Mouse (Mus musculus): ENCODE measurements around the gene Zdhhc17. TPM values are rescaled to one million over a fixed set of nuclear protein-coding genes. Genes with fewer than 3 reads are reported as not detected.

Zdhhc17 gene
- polyA plus RNA-seq, 1 experiment, result not detected

DNA sequence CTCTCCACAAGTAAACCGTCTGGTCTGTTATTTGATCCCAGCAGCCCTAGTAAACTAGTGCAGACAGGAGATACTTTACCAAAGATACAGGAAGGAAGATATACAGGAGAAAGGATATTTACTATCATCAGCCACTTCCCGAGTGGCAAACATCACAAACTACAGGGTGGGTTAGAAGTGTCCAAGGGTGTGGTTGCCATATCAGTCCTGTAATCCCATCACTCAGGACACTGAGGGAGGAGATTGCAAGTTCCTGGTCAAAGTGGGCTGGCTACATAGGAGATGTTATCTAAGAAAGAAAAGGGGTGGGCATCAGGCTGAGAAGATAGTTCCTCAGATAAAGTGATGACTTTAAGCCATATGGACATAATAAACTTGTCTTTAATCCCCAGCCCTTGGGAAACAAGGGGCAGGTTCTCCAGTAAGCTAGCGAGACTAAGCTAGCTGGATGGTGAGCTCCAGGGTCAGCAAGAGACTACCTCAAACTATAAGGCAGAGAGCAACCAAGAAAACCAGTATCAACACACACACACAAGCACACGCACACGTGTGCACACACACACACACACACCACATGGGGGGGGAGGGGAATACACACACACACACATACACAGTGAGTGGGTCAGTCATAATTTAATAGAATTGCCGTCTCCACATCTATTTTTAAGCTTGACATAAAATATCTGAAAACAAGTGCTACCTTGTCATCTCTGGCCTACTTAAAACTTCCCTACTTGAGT, 18.5 kb downstream of the Zdhhc17 start:
- no peak overlapping the region for H3K4me3 ChIP-seq (replicated peaks)
- H3K9me3 ChIP-seq (ENCODE audit: control insufficient read depth, low read length), result no peaks in the 10 kb centered on the region
- peaks cover 25% of the 10 kb centered on the region for H3K4me1 ChIP-seq (ENCODE audit: control insufficient read depth)
- no peaks in the 10 kb centered on the region for H3K36me3 ChIP-seq (ENCODE audit: control insufficient read depth)
- TF ChIP-seq GATA1 (IDR thresholded peaks at IDR 0.05; ENCODE audit: low read length), result no peak
- no peak for TF ChIP-seq TAL1 (IDR thresholded peaks at IDR 0.05; ENCODE audit: low read length)
- no peaks in the 10 kb centered on the region for H3K27me3 ChIP-seq (ENCODE audit: control insufficient read depth)

DNA sequence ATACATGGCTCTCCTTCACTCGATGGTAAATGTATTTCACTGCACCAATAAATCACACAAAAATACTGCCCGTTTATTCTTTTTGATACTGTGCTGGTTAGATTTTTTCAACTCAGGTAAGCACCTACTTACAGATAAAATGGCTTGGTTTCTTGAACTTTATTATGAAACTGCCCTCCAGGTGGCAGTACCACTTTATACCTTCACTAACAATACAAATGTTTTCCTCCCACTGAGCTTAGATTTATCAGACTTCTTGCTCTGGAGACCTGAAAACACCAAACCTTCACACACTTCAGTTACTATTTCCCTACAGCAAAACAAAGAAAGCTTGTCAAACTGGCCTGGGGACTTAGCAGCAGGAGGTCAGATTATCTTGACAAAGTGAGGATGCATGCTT, 20.2 kb downstream of the Zdhhc17 start:
- Histone ChIP-seq H3K9me3 (ENCODE audit: control insufficient read depth, low read length) (no peaks in the 10 kb centered on the region), H3K4me3 (replicated peaks) (no peak overlapping the region), H3K27me3 (ENCODE audit: control insufficient read depth) (no peaks in the 10 kb centered on the region), H3K36me3 (ENCODE audit: control insufficient read depth) (no peaks in the 10 kb centered on the region), H3K4me1 (ENCODE audit: control insufficient read depth) (peaks cover 25% of the 10 kb centered on the region)
- TF ChIP-seq TAL1 (IDR thresholded peaks at IDR 0.05; ENCODE audit: low read length) (no peak), GATA1 (IDR thresholded peaks at IDR 0.05; ENCODE audit: low read length) (no peak)

DNA sequence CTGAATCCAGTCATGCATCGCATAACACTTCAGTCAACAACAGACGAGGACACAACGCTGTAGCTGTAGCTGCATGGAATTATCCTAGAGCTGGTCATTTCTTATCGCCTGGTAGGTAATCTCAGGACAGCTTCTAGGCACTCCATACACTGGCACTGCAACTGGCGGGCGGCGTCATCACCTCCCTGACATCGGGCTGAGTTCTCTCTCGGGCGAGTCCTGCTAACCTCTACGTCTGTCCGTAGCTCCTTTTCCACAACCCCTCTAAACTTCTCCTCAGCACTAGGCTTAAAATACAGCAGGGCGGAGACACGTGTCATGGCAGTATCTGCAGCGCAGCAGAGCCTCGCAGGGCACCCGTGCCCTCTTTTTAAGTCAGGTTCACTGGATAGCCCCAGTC, 23.3 kb downstream of the Zdhhc17 start:
- Histone ChIP-seq H3K36me3 (ENCODE audit: control insufficient read depth) (no peaks in the 10 kb centered on the region), H3K4me1 (ENCODE audit: control insufficient read depth) (peaks cover 13% of the 10 kb centered on the region), H3K4me3 (replicated peaks) (no peak overlapping the region), H3K27me3 (ENCODE audit: control insufficient read depth) (no peaks in the 10 kb centered on the region), H3K9me3 (ENCODE audit: control insufficient read depth, low read length) (no peaks in the 10 kb centered on the region)
- no peak for TF ChIP-seq TAL1 (IDR thresholded peaks at IDR 0.05; ENCODE audit: low read length)
- no peak for TF ChIP-seq GATA1 (IDR thresholded peaks at IDR 0.05; ENCODE audit: low read length)

DNA sequence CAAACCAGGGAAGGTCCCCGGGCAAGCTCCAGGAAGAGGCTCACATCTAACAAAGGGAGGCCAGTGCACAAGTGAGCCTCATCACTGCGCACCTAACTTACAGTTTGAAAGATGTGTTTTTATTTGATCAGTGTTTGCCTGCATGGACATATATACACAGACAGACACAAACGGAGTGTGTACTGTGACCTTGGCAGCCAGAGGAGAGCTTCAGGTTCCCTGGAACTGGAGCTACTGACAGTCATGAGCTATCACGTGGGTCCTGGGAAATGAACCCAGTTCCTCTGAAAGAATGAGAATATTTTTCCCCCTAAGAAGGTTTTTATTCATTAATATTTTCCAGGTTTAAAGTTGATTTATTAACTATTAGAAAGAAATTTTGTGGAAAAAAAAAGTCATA, 27.2 kb downstream of the Zdhhc17 start:
- no peak overlapping the region for H3K4me3 ChIP-seq (replicated peaks)
- no peak for TF ChIP-seq TAL1 (IDR thresholded peaks at IDR 0.05; ENCODE audit: low read length)
- TF ChIP-seq GATA1 (IDR thresholded peaks at IDR 0.05; ENCODE audit: low read length), result no peak
- H3K27me3 ChIP-seq (ENCODE audit: control insufficient read depth), result no peaks in the 10 kb centered on the region
- H3K9me3 ChIP-seq (ENCODE audit: control insufficient read depth, low read length), result no peaks in the 10 kb centered on the region
- peaks cover 13% of the 10 kb centered on the region for H3K36me3 ChIP-seq (ENCODE audit: control insufficient read depth)
- H3K4me1 ChIP-seq (ENCODE audit: control insufficient read depth), result peaks cover 10% of the 10 kb centered on the region

DNA sequence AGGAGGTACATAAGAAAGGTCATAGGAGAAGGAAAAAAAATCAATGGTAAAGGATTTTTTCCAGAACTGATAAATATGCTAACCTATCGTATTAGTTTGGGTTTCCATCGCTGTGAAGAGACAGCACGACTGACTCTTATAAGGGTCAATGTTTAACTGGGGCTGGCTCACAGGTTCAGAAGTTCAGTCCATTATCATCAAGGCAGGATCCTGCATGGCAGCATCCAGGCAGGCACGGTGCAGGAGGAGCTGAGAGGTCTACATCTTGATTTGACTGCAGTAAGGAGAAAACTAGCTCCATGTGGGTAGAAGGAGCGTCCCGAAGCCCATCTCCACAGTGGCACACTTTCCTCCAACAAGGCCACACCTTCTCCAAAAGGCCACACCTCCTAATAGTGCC, 29.5 kb downstream of the Zdhhc17 start:
- no peaks in the 10 kb centered on the region for H3K27me3 ChIP-seq (ENCODE audit: control insufficient read depth)
- peaks cover 17% of the 10 kb centered on the region for H3K36me3 ChIP-seq (ENCODE audit: control insufficient read depth)
- no peak overlapping the region for H3K4me3 ChIP-seq (replicated peaks)
- no peaks in the 10 kb centered on the region for H3K9me3 ChIP-seq (ENCODE audit: control insufficient read depth, low read length)
- peaks cover 10% of the 10 kb centered on the region for H3K4me1 ChIP-seq (ENCODE audit: control insufficient read depth)
- TF ChIP-seq TAL1 (IDR thresholded peaks at IDR 0.05; ENCODE audit: low read length), result no peak
- TF ChIP-seq GATA1 (IDR thresholded peaks at IDR 0.05; ENCODE audit: low read length), result no peak

DNA sequence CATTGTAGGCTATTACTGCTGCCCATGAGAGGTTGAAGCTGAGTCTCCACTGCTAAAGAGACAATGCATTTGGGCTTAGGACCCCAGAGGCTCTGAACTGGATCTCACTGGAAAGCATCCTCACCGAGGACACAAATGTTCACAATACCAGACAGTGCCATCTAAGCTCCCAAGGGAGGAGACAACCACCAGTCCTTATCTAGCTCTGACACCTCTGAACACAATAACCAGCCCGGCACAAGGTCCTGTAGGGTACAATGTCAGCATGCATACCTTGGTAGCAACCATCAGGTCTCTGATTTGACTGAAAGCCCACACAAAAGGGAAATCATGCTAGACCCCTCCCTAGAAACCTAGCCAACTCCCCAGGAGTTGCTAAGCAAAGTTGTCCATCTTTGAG, 30.5 kb downstream of the Zdhhc17 start:
- Histone ChIP-seq H3K27me3 (ENCODE audit: control insufficient read depth) (no peaks in the 10 kb centered on the region), H3K9me3 (ENCODE audit: control insufficient read depth, low read length) (no peaks in the 10 kb centered on the region), H3K4me1 (ENCODE audit: control insufficient read depth) (peaks cover 10% of the 10 kb centered on the region), H3K4me3 (replicated peaks) (no peak overlapping the region), H3K36me3 (ENCODE audit: control insufficient read depth) (peaks cover 21% of the 10 kb centered on the region)
- TF ChIP-seq TAL1 (IDR thresholded peaks at IDR 0.05; ENCODE audit: low read length), result no peak
- no peak for TF ChIP-seq GATA1 (IDR thresholded peaks at IDR 0.05; ENCODE audit: low read length)

DNA sequence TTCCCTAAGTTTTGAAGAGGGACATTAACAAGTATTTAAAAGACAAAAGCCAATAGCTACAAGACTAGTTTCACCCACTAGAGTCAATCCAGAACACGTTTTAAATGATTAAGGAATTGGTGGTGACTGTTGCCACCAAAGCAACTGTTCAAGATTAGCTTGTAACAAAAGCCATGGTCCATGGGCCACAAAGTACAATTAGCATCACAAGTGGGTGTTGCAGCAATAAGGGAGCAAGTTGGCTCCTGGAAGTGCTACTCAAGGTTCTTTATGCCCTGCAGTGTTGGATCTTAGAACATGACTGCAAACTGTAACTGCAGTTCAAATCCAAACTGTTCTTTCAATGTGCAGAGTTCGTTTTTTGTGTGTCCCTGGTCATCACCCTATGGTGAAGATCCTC, 32.6 kb downstream of the Zdhhc17 start:
- Histone ChIP-seq H3K36me3 (ENCODE audit: control insufficient read depth) (peaks cover 31% of the 10 kb centered on the region), H3K27me3 (ENCODE audit: control insufficient read depth) (no peaks in the 10 kb centered on the region), H3K4me3 (replicated peaks) (no peak overlapping the region), H3K9me3 (ENCODE audit: control insufficient read depth, low read length) (no peaks in the 10 kb centered on the region), H3K4me1 (ENCODE audit: control insufficient read depth) (peaks cover 10% of the 10 kb centered on the region)
- TF ChIP-seq TAL1 (IDR thresholded peaks at IDR 0.05; ENCODE audit: low read length), result no peak
- TF ChIP-seq GATA1 (IDR thresholded peaks at IDR 0.05; ENCODE audit: low read length), result no peak

DNA sequence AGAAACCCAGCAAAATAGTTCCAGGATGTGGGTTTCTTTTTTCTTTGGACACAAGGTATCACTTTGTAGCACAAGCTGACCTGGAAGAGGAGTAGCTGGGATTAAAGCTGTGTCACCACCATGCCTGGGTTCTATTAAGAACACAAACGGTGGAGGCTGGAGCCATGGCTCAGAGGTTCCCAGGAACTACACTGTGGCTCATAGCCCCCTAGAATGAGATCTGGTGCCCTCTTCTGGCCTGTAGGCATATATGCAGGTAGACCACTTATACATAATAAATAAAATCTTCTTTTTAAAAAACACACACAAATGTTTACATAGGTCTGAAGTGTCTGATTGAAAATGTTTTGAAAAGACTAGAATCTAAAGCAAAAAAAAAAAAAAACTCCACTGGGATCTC, 33.9 kb downstream of the Zdhhc17 start:
- Histone ChIP-seq H3K9me3 (ENCODE audit: control insufficient read depth, low read length) (no peaks in the 10 kb centered on the region), H3K36me3 (ENCODE audit: control insufficient read depth) (peaks cover 35% of the 10 kb centered on the region), H3K4me3 (replicated peaks) (no peak overlapping the region), H3K27me3 (ENCODE audit: control insufficient read depth) (no peaks in the 10 kb centered on the region), H3K4me1 (ENCODE audit: control insufficient read depth) (peaks cover 9% of the 10 kb centered on the region)
- TF ChIP-seq TAL1 (IDR thresholded peaks at IDR 0.05; ENCODE audit: low read length) (no peak), GATA1 (IDR thresholded peaks at IDR 0.05; ENCODE audit: low read length) (no peak)

DNA sequence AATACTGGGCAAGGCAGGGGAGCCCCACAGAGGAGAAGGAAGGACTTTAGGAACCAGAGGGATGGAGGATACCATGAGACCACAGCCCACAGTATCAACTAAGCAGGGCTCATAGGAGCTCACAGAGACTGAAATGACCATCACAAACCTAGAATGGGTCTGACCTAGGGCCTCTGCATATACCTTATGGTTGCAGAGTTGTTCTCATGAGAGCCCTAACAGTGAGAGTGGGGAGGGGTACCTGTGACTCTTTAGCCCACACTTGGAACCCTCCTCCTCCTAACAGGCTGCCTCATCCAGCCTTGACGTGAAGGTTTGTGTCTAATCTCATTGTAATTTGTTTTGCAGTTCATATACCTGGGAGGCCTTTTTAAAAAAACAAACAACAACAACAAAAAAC, 35.1 kb downstream of the Zdhhc17 start:
- Histone ChIP-seq H3K4me3 (replicated peaks) (no peak overlapping the region), H3K27me3 (ENCODE audit: control insufficient read depth) (no peaks in the 10 kb centered on the region), H3K36me3 (ENCODE audit: control insufficient read depth) (peaks cover 34% of the 10 kb centered on the region), H3K4me1 (ENCODE audit: control insufficient read depth) (peaks cover 6% of the 10 kb centered on the region; the same call in 1 of the 2 replicates), H3K9me3 (ENCODE audit: control insufficient read depth, low read length) (no peaks in the 10 kb centered on the region)
- TF ChIP-seq TAL1 (IDR thresholded peaks at IDR 0.05; ENCODE audit: low read length) (no peak), GATA1 (IDR thresholded peaks at IDR 0.05; ENCODE audit: low read length) (no peak)

DNA sequence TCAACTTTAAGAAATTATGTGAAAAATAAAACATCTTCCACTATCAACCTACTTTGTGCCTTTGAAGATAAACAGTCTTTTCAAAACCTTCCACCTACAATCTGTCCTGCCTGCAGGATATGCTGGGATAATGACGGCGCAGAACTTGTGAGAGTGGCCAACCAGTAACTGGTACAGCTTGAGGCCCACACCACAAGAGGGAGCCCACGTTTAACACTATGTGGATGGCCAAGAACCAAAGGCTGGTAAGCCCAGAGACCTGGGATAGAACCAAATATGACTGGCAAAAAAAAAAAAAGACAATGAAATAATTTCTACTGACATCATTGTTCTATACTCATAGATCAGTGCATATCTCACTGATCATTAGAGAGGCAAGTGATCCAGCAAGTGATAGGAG, 35.5 kb downstream of the Zdhhc17 start:
- no peak overlapping the region for H3K4me3 ChIP-seq (replicated peaks)
- H3K4me1 ChIP-seq (ENCODE audit: control insufficient read depth), result peaks cover 1% of the 10 kb centered on the region; the same call in 1 of the 2 replicates
- no peaks in the 10 kb centered on the region for H3K9me3 ChIP-seq (ENCODE audit: control insufficient read depth, low read length)
- TF ChIP-seq GATA1 (IDR thresholded peaks at IDR 0.05; ENCODE audit: low read length) (no peak), TAL1 (IDR thresholded peaks at IDR 0.05; ENCODE audit: low read length) (no peak)
- no peaks in the 10 kb centered on the region for H3K27me3 ChIP-seq (ENCODE audit: control insufficient read depth)
- H3K36me3 ChIP-seq (ENCODE audit: control insufficient read depth), result peaks cover 38% of the 10 kb centered on the region
